Mouse (Mus musculus) c-Kit-positive CD71-negative TER-119-negative erythroid progenitor cells, embryonic 14.5 days (primary cell): ENCODE results near the gene Zfp69.

Experiments
- DNase-seq: peaks from one replicate; pipeline ENCODE4 v3.0.0-alpha.2; 2013; ENCODE audit warnings: low read depth

Zfp69 gene

DNA sequence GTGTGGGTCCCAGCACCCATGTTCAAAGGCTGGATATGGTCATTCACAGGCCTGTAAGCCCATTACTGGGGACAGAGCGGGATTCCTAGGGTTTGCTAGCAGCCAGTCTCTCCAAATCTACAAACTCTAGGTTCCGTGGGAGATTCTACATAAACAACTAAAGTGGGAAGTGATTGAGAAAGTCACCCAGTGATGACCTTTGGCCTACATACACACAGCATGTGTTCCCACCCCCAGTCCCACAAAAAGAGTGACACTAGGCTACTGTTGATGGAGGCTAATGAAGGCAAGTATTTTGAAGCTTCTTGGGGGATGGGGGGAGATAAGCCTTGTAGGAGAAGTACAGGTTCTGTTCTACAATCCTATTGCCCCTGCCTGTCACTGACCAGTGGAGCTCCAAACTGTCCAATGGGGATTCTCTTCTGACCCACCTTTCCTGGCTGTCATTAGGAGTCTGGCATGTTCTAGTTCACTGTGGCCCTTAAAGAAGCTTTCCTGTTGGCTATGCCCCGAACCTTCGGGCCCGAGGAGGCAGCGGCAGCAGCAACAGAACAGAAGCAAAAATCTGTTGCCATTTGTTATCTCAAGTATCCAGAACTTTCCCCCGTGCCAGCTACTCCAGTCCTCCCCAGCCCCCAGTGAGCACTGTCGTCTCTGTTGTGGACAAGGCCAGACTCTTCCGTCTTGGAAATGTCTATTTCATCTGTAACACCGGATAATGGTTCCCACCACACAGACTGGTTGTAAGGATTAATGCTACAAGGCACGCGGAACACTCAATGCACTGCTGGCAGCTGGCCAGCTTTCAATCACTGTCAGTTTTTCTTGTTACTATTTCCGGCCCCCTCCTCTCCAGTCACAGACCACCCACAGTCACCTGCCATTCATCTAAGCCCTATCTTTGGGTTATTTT is 66.0 kb downstream of the Zfp69 start:
- no peak for DNase-seq

DNA sequence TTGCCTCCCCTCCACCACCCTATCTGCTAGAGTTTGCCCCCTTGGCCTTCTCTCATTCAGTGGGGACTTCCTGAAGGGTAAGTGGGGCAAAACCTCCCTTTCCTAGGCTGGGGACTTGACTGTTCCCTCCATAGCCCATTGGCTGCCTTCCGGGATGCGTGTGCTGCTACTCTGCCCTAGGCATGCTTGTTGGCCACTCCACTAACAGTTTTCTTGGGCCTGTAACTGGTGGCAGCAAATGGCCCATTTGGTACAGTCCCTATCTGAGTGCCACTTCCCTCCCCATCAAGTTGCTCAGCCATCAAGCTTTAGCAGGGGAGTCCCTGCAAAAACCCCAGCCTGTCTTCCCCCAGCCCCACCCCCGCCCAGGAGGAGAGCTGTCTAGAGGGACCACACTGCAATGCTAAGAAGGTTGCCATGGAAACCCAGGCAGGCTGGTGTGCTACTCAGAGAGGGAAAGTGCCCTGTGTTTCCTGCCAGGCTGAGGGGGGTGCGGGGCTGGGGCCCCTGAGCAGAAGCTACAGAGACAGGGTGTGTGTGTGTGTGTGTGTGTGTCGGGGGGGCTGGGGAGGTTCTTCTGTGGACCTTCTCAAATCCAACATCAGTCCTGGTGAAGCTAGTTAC is 69.4 kb downstream of the Zfp69 start:
- no peak for DNase-seq

DNA sequence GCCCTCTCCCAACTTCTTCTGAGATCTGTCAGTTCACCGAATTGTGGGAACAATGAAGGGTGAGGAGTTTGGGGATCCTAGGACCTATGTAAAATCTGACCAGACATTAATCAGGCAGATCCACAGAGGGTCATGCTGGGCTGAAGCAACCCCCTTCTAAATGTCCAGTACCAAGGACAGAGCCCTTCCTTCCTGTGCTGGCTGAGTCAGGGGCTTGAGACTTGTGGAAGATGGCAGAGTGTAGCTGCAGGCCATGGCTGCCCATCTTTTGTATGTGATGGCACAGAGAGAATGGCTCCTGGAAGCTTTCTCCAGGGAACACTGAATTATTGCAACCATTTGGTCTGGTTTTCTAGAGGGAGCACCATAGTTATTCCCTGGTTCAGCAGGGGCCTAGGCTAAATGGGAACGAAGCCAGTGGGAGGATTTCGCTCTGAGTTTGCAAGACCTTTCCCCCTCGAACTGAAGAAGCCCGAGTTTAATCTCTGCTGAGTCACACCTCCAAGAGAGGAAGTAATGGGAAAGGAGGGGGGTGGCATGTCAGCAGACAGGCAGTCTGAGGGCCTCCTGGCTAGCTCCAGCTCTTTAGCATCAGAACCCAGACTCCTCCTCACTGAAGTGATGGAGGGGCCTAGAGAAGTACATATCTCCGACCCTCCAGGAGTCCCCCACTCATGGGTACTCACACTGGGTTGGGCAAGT is 70.6 kb downstream of the Zfp69 start:
- DNase-seq: no peak
